Mouse (Mus musculus): Measurements from ENCODE around the gene Prf1. TPM values are rescaled to one million over a fixed set of nuclear protein-coding genes. Genes with fewer than 3 reads are reported as not detected.

Prf1 gene
- polyA plus RNA-seq, 1 experiment from 2014 or later: not detected

GRCm38 (mm10) chr10:61273081-61273843, 24.4 kb upstream of the Prf1 start, which contains the start of gene Adamts14:
Gene Adamts14, minus strand, starts transcription at chr10:61273438.
- Histone ChIP-seq H3K27ac (peak within 1 kb of the TSS; percentile 84), H3K9me3 (no peaks in the 10 kb centered on the region), H3K4me3 (peak within 1 kb of the TSS; percentile 72), H3K4me1 (peaks cover 40% of the 10 kb centered on the region), H3K36me3 (replicated peaks) (no peaks in the 10 kb centered on the region), H3K27me3 (ENCODE audit: poor library complexity, severe bottlenecking) (peaks cover 51% of the 10 kb centered on the region)
- peak; percentile 60 for DNase-seq (ENCODE audit: extremely low spot score, low spot score)
- under 1% methylated on average over 74 of the region's 75 CpGs for WGBS

DNA sequence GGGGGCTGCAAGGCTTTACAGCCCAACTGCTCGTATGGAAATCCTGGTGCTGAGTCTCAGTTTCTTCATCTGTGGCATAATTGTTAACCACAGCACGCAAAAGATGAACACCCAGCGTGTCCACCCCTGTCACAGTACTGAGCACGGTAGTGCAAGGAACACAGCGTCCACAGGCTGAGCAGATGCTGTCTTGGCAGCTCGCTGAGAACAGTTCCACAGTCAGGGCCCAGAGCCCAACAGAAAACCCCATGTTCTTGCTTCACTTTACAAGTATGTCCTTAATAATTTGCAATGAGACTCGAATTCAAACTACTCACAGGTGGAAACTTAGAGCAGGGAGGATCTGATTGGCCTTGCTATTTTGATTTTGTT, 23.8 kb upstream of the Prf1 start:
- H3K27me3 ChIP-seq (ENCODE audit: poor library complexity, severe bottlenecking): peaks cover 51% of the 10 kb centered on the region

DNA sequence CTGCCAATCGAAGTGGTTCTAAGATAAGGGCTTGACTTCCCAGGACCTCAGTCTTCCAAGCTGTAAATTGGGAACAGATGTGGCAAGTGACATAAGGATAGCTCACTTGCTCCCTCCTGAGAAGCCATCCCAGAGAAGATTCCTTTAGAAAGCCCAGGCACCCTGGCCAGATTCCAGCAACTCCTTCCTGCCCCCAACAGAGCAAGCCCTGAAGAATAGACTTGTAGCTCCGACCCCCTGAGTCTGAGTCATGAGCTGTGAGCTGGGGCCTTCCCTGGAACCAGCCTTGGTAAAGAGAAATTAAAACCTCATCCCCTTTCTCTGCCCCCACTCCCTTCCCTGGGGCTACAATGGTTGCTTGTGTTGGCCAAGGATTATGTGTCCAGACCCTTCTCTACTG, 23.1 kb upstream of the Prf1 start:
- peaks cover 51% of the 10 kb centered on the region for H3K27me3 ChIP-seq (ENCODE audit: poor library complexity, severe bottlenecking)
- no peaks in the 10 kb centered on the region for H3K9me3 ChIP-seq
- H3K36me3 ChIP-seq (replicated peaks): no peaks in the 10 kb centered on the region
- no peak for DNase-seq (ENCODE audit: extremely low spot score, low spot score)
- H3K4me3 ChIP-seq: no peak overlapping the region
- H3K4me1 ChIP-seq: peaks cover 40% of the 10 kb centered on the region
- H3K27ac ChIP-seq: no peak overlapping the region
- WGBS: 61% methylated on average over 2 of the region's 2 CpGs

More for the DNA sequence above, 23.8 kb upstream of the Prf1 start:
- WGBS: 56% methylated on average over 7 of the region's 7 CpGs
- Histone ChIP-seq H3K36me3 (replicated peaks) (no peaks in the 10 kb centered on the region), H3K4me1 (peaks cover 40% of the 10 kb centered on the region), H3K27ac (0 out of 2 replicates have a peak overlapping the region, but pooled peaks have one; percentile 84), H3K4me3 (peak overlapping the region; percentile 72), H3K9me3 (no peaks in the 10 kb centered on the region)
- no peak for DNase-seq (ENCODE audit: extremely low spot score, low spot score)

DNA sequence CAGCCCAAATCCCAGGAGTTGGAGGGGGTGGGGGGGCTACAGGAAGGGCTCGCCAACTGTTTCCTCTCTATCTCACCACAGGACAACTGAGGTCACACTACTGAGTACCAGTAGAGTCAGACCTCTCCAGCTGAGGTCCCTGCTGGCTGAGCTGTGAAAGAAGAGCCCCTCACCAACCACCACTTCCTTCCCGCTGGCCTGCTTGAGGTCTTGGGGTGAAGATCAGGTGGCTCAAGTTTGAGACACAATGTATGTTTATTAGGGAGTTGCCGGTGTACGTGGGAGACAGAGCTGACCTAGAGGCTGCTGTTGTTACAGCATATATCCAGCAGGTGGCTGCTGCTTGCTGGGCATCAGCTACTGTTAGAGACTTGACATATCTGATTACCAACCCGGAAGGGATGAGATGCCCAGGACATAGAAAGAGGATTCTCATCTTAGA, 21.9 kb upstream of the Prf1 start:
- Histone ChIP-seq H3K9me3 (no peaks in the 10 kb centered on the region), H3K4me1 (peaks cover 40% of the 10 kb centered on the region), H3K4me3 (no peak overlapping the region; the same call in 1 of the 2 replicates), H3K27me3 (ENCODE audit: poor library complexity, severe bottlenecking) (peaks cover 46% of the 10 kb centered on the region), H3K27ac (no peak overlapping the region), H3K36me3 (replicated peaks) (no peaks in the 10 kb centered on the region)
- 5% methylated on average over 5 of the region's 5 CpGs for WGBS
- DNase-seq (ENCODE audit: extremely low spot score, low spot score): peak; percentile 51

- Histone ChIP-seq H3K27ac (no peak overlapping the region), H3K27me3 (ENCODE audit: poor library complexity, severe bottlenecking) (peaks cover 36% of the 10 kb centered on the region), H3K36me3 (replicated peaks) (no peaks in the 10 kb centered on the region), H3K9me3 (no peaks in the 10 kb centered on the region), H3K4me1 (peaks cover 39% of the 10 kb centered on the region), H3K4me3 (no peak overlapping the region)
- WGBS: 90% methylated on average over 6 of the region's 6 CpGs
- DNase-seq (ENCODE audit: extremely low spot score, low spot score): no peak
These were observed 20.6 kb upstream of the Prf1 start for GRCm38 (mm10) chr10:61277051-61277450.

GRCm38 (mm10) chr10:61277918-61278674, 19.5 kb upstream of the Prf1 start:
- Histone ChIP-seq H3K27me3 (ENCODE audit: poor library complexity, severe bottlenecking) (peaks cover 25% of the 10 kb centered on the region), H3K9me3 (no peaks in the 10 kb centered on the region), H3K4me1 (peaks cover 28% of the 10 kb centered on the region), H3K36me3 (replicated peaks) (no peaks in the 10 kb centered on the region), H3K4me3 (no peak overlapping the region), H3K27ac (no peak overlapping the region)
- no peak for DNase-seq (ENCODE audit: extremely low spot score, low spot score)
- 78% methylated on average over 14 of the region's 14 CpGs for WGBS

GRCm38 (mm10) chr10:61281115-61281514, 16.5 kb upstream of the Prf1 start:
- 85% methylated on average over 5 of the region's 5 CpGs for WGBS
- Histone ChIP-seq H3K9me3 (no peaks in the 10 kb centered on the region), H3K4me3 (no peak overlapping the region), H3K27ac (no peak overlapping the region), H3K27me3 (ENCODE audit: poor library complexity, severe bottlenecking) (no peaks in the 10 kb centered on the region), H3K36me3 (replicated peaks) (no peaks in the 10 kb centered on the region), H3K4me1 (peaks cover 3% of the 10 kb centered on the region; the same call in 1 of the 2 replicates)
- DNase-seq (ENCODE audit: extremely low spot score, low spot score): no peak

GRCm38 (mm10) chr10:61284309-61284708, 13.3 kb upstream of the Prf1 start:
- no peaks in the 10 kb centered on the region for H3K36me3 ChIP-seq (replicated peaks)
- H3K4me3 ChIP-seq: no peak overlapping the region
- no peak for DNase-seq (ENCODE audit: extremely low spot score, low spot score)
- H3K27me3 ChIP-seq (ENCODE audit: poor library complexity, severe bottlenecking): no peaks in the 10 kb centered on the region
- peaks cover 6% of the 10 kb centered on the region; the same call in 1 of the 2 replicates for H3K4me1 ChIP-seq
- no peak overlapping the region for H3K27ac ChIP-seq
- H3K9me3 ChIP-seq: no peaks in the 10 kb centered on the region
- WGBS: 90% methylated on average over 4 of the region's 4 CpGs

- 85% methylated on average over 11 of the region's 11 CpGs for WGBS
- no peak for DNase-seq (ENCODE audit: extremely low spot score, low spot score)
- Histone ChIP-seq H3K4me3 (no peak overlapping the region), H3K27ac (no peak overlapping the region), H3K9me3 (no peaks in the 10 kb centered on the region), H3K4me1 (peaks cover 6% of the 10 kb centered on the region; the same call in 1 of the 2 replicates), H3K27me3 (ENCODE audit: poor library complexity, severe bottlenecking) (no peaks in the 10 kb centered on the region), H3K36me3 (replicated peaks) (no peaks in the 10 kb centered on the region)
These were observed 12.4 kb upstream of the Prf1 start for GRCm38 (mm10) chr10:61285271-61285670.

DNA sequence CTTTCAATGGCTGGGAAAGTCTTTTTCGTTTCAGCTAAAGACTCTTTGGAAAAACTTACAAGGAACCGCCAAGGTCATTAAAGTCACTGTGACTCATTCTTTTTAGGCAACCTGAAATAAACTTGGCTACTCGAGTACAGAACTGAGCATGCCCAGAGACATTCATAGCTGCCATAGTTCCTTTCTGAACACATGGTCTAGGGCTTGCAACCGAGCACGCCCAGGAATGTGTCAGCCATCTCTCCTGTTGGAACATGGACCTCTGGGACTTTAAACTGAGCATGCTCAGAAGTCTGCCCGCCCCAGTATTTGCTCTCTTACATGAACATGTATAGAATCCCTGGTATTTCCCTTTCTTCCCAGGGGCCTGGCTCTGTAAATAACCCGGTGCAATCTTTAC, 11.4 kb upstream of the Prf1 start:
- no peak for DNase-seq (ENCODE audit: extremely low spot score, low spot score)
- Histone ChIP-seq H3K4me3 (no peak overlapping the region), H3K27me3 (ENCODE audit: poor library complexity, severe bottlenecking) (no peaks in the 10 kb centered on the region), H3K27ac (no peak overlapping the region), H3K36me3 (replicated peaks) (no peaks in the 10 kb centered on the region), H3K4me1 (peaks cover 11% of the 10 kb centered on the region; the same call in 1 of the 2 replicates), H3K9me3 (no peaks in the 10 kb centered on the region)
- 84% methylated on average over 7 of the region's 7 CpGs for WGBS

- Histone ChIP-seq H3K4me3 (no peak overlapping the region), H3K27me3 (ENCODE audit: poor library complexity, severe bottlenecking) (no peaks in the 10 kb centered on the region), H3K27ac (no peak overlapping the region), H3K4me1 (peaks cover 11% of the 10 kb centered on the region; the same call in 1 of the 2 replicates), H3K36me3 (replicated peaks) (no peaks in the 10 kb centered on the region), H3K9me3 (no peaks in the 10 kb centered on the region)
- WGBS: 96% methylated on average over 2 of the region's 2 CpGs
- no peak for DNase-seq (ENCODE audit: extremely low spot score, low spot score)
These were observed 7.6 kb upstream of the Prf1 start for GRCm38 (mm10) chr10:61290016-61290415.

GRCm38 (mm10) chr10:61290479-61290878, 7.2 kb upstream of the Prf1 start:
- no peaks in the 10 kb centered on the region for H3K9me3 ChIP-seq
- no peaks in the 10 kb centered on the region for H3K36me3 ChIP-seq (replicated peaks)
- no peaks in the 10 kb centered on the region for H3K27me3 ChIP-seq (ENCODE audit: poor library complexity, severe bottlenecking)
- H3K4me1 ChIP-seq: peaks cover 11% of the 10 kb centered on the region; the same call in 1 of the 2 replicates
- H3K27ac ChIP-seq: no peak overlapping the region
- WGBS: 56% methylated on average over 2 of the region's 2 CpGs
- no peak overlapping the region for H3K4me3 ChIP-seq
- no peak for DNase-seq (ENCODE audit: extremely low spot score, low spot score)

GRCm38 (mm10) chr10:61294242-61294641, 3.4 kb upstream of the Prf1 start:
- Histone ChIP-seq H3K27me3 (ENCODE audit: poor library complexity, severe bottlenecking) (no peaks in the 10 kb centered on the region), H3K27ac (no peak overlapping the region), H3K4me3 (no peak overlapping the region), H3K4me1 (peaks cover 5% of the 10 kb centered on the region; the same call in 1 of the 2 replicates), H3K9me3 (no peaks in the 10 kb centered on the region), H3K36me3 (replicated peaks) (no peaks in the 10 kb centered on the region)
- no peak for DNase-seq (ENCODE audit: extremely low spot score, low spot score)
- 88% methylated on average over 8 of the region's 8 CpGs for WGBS
